Mouse (Mus musculus) liver, embryonic 11.5 days (tissue): ENCODE measurements at regions not wholly inside any gene's neighbourhood (a gene's known extent, or its start where the extent isn't known, plus 50 kb on each side); places are given as distances from the start of the nearest gene placed in this dataset.

Source experiments
- ATAC-seq: fragments of 200-750 bp; cut with Nextera tagmentation; replicated peaks from 2 replicates; pipeline ENCODE4 v1.8.0; 2017; ENCODE audit warnings: moderate number of reproducible peaks, mild to moderate bottlenecking, moderate TSS enrichment, moderate library complexity; ENCODE audit not compliant: low FRiP score
- DNase-seq: peaks from one replicate; pipeline ENCODE4 v3.0.0-alpha.2; 2017; ENCODE audit warnings: low spot score
- H3K27ac ChIP-seq: fragments of 300-500 bp; sonication (generic); 2 replicates; pipeline ENCODE4 v1.5.1; 2014; ENCODE audit warnings: mild to moderate bottlenecking, low read depth, low read length, control low read depth
- H3K27me3 ChIP-seq: fragments of 300-500 bp; sonication (generic); replicated peaks from 2 replicates; pipeline ENCODE4 v1.6.1; 2014; ENCODE audit warnings: low read length, mixed read lengths; ENCODE audit not compliant: control insufficient read depth, insufficient read depth
- H3K36me3 ChIP-seq: fragments of 300-500 bp; sonication (generic); 2 replicates; pipeline ENCODE4 v1.6.1; 2014; ENCODE audit warnings: mild to moderate bottlenecking, low read length, moderate library complexity, mixed read lengths; ENCODE audit not compliant: control insufficient read depth, insufficient read depth
- H3K4me1 ChIP-seq: fragments of 300-500 bp; sonication (generic); replicated peaks from 2 replicates; pipeline ENCODE4 v1.6.1; 2014; ENCODE audit warnings: low read length, mixed read lengths; ENCODE audit not compliant: control insufficient read depth, insufficient read depth
- H3K4me2 ChIP-seq: fragments of 300-500 bp; sonication (generic); 2 replicates; pipeline ENCODE4 v1.6.1; 2014; ENCODE audit warnings: mild to moderate bottlenecking, control low read depth, moderate library complexity
- H3K4me3 ChIP-seq: fragments of 300-500 bp; sonication (generic); 2 replicates; pipeline ENCODE4 v1.5.1; 2014; ENCODE audit warnings: low read depth, low read length, control low read depth
- H3K9ac ChIP-seq: fragments of 300-500 bp; sonication (generic); 2 replicates; pipeline ENCODE4 v1.6.1; 2014; ENCODE audit warnings: low read depth, low read length, control low read depth
- H3K9me3 ChIP-seq: fragments of 300-500 bp; sonication (generic); 2 replicates; pipeline ENCODE4 v1.6.1; 2016; ENCODE audit warnings: low read length, inconsistent platforms, mixed read lengths; ENCODE audit not compliant: control insufficient read depth
- WGBS: fragments of 180-500 bp; shearing (Covaris S2); extraction: QIAGEN DNeasy Blood & Tissue Kit; methylation state at CpG from one replicate; pipeline ENCODE4 v1.1.7; 2014; 5-methylcytosine and 5-hydroxymethylcytosine counted together

DNA sequence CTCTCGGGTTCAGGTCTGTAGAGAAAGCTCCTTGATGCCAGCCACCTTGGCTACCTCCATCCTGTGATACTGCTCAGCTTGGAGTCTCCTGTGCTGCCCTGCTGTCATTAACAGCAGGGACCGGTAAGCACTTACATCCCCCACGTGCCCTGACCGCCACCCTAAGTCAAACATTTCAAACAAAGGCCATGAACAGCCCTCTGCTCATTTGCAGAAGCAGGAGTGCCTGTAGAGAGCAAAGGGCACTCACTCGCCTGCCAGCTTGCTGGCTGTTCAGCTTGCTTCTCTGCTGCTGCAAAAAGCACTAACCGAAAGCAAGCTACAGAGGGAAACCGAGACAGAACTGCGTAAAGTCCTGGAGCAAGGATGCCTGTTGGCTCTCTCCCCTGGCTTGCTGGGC lies 61.8 kb upstream of the Thy1 start:
- no peaks in the 10 kb centered on the region for H3K36me3 ChIP-seq
- no peak for DNase-seq
- H3K4me1 ChIP-seq = no peaks in the 10 kb centered on the region
- no peaks in the 10 kb centered on the region for H3K27me3 ChIP-seq
- no peak overlapping the region for H3K4me2 ChIP-seq
- H3K27ac ChIP-seq = no peak overlapping the region
- WGBS = 45% methylated on average over 8 of the region's 8 CpGs
- no peak for ATAC-seq
- no peak overlapping the region for H3K9ac ChIP-seq
- H3K9me3 ChIP-seq = no peaks in the 10 kb centered on the region
- H3K4me3 ChIP-seq = no peak overlapping the region

- H3K4me1 ChIP-seq = no peaks in the 10 kb centered on the region
- H3K27ac ChIP-seq = no peak overlapping the region
- ATAC-seq (no peak), DNase-seq (no peak)
- H3K9me3 ChIP-seq = no peaks in the 10 kb centered on the region
- WGBS = 46% methylated on average over 5 of the region's 5 CpGs
- no peaks in the 10 kb centered on the region for H3K36me3 ChIP-seq
- no peak overlapping the region for H3K4me3 ChIP-seq
- no peaks in the 10 kb centered on the region for H3K27me3 ChIP-seq
- H3K9ac ChIP-seq = no peak overlapping the region
- no peak overlapping the region for H3K4me2 ChIP-seq
Observed at GRCm38 (mm10) chr9:43982359-43982889, 60.8 kb upstream of the Thy1 start.

DNA sequence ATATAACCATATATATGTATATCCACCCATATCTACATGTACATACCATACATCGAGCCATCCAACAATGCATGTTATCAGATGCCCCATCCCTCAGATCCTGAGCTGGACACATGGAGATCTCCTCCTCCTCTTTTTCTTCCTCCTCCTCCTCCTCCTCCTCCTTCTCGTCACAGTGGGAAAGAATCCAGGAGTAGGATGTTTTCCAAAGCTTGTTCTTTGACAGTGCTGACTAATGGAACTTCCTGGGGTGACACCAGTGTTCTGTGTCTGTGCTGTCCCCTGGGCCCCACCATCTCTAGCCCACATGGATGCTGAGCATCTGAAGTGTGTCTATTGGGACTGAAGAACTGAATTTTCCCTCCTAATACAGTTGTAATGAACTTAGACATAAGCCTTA lies 60.0 kb upstream of the Thy1 start:
- no peaks in the 10 kb centered on the region for H3K27me3 ChIP-seq
- H3K9ac ChIP-seq = no peak overlapping the region
- no peak overlapping the region for H3K4me3 ChIP-seq
- no peaks in the 10 kb centered on the region for H3K36me3 ChIP-seq
- H3K27ac ChIP-seq = no peak overlapping the region
- 69% methylated on average over 2 of the region's 2 CpGs for WGBS
- no peak for ATAC-seq
- no peak for DNase-seq
- H3K9me3 ChIP-seq = no peaks in the 10 kb centered on the region
- H3K4me1 ChIP-seq = no peaks in the 10 kb centered on the region
- no peak overlapping the region for H3K4me2 ChIP-seq

GRCm38 (mm10) chr9:43984181-43985062 lies 58.8 kb upstream of the Thy1 start:
- ATAC-seq = no peak
- 52% methylated on average over 8 of the region's 8 CpGs for WGBS
- Histone ChIP-seq H3K4me3 (no peak overlapping the region), H3K4me2 (no peak overlapping the region), H3K36me3 (no peaks in the 10 kb centered on the region), H3K9me3 (no peaks in the 10 kb centered on the region), H3K4me1 (no peaks in the 10 kb centered on the region), H3K27ac (no peak overlapping the region), H3K27me3 (no peaks in the 10 kb centered on the region), H3K9ac (no peak overlapping the region)
- peak; percentile 64 for DNase-seq

- ATAC-seq = no peak
- 74% methylated on average over 6 of the region's 6 CpGs for WGBS
- Histone ChIP-seq H3K9me3 (no peaks in the 10 kb centered on the region), H3K36me3 (no peaks in the 10 kb centered on the region), H3K27me3 (no peaks in the 10 kb centered on the region), H3K27ac (no peak overlapping the region), H3K4me1 (no peaks in the 10 kb centered on the region), H3K4me2 (no peak overlapping the region), H3K4me3 (no peak overlapping the region), H3K9ac (no peak overlapping the region)
- no peak for DNase-seq
Observed at GRCm38 (mm10) chr9:43987957-43988356, 55.2 kb upstream of the Thy1 start.

GRCm38 (mm10) chr9:43988981-43989860 lies 54.0 kb upstream of the Thy1 start:
- H3K4me1 ChIP-seq = no peaks in the 10 kb centered on the region
- no peaks in the 10 kb centered on the region for H3K36me3 ChIP-seq
- no peaks in the 10 kb centered on the region for H3K9me3 ChIP-seq
- H3K27ac ChIP-seq = no peak overlapping the region
- ATAC-seq (no peak), DNase-seq (no peak)
- H3K4me3 ChIP-seq = no peak overlapping the region
- no peak overlapping the region for H3K4me2 ChIP-seq
- 46% methylated on average over 13 of the region's 13 CpGs for WGBS
- no peak overlapping the region for H3K9ac ChIP-seq
- no peaks in the 10 kb centered on the region for H3K27me3 ChIP-seq

DNA sequence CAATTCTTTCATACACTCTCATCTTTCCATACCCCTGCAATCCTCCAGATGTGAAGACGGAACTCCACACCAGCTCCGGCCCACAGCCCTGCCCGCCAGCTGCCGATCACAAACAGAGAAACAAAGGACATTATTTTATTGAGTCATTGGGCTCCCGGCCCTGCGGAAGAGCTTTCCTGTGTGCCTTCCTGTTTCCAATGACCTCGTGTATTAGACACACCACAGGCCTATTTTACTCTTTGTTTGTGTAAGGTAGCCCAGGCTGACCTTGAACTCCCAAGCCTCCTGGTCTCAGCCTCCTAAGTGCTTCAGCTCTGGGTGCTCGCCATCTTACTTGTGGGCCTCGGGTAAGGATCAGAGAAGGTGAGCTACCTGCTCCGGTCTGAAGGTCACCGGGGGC lies 53.1 kb upstream of the Thy1 start:
- ATAC-seq (no peak), DNase-seq (no peak)
- 67% methylated on average over 11 of the region's 11 CpGs for WGBS
- Histone ChIP-seq H3K9ac (no peak overlapping the region), H3K27me3 (no peaks in the 10 kb centered on the region), H3K9me3 (no peaks in the 10 kb centered on the region), H3K36me3 (no peaks in the 10 kb centered on the region), H3K4me1 (no peaks in the 10 kb centered on the region), H3K4me2 (no peak overlapping the region), H3K27ac (no peak overlapping the region), H3K4me3 (no peak overlapping the region)

DNA sequence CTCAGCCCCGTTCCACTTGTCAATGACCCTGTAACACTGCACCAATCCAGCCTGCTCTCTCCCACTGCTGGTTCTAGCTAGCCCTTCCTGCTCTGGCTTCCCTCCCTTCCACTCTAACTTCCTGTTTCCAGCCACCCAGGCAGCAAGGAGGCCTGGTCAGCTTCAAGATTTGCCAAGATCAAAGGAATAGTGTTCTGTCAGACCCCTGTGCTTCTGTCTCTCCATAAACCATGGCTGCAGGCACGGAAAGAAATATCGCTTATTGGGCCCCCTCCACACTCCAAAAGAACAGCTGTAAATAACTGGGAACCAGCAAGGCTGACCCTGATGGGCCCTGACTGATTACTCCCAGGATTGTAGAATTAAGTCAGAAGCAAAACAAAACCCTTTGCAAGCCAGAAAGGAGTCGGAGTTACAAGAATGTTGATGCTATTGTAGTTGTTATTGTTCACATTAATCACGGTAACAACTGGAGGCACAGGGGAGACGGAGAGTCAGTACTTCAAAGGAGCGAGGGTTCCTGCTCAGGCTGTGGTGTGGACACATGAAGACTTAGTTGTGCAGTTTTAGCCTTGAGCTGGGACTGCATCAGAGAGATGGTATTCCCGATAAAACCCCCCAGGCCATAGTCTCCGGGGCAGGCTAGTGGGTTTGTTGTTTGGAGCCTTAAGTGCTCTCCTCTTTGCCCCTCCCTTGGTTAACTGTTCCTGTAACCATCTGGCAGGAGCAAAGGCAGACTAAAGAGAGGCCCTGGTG lies 49.8 kb upstream of the Thy1 start:
- no peaks in the 10 kb centered on the region for H3K9me3 ChIP-seq
- 34% methylated on average over 9 of the region's 9 CpGs for WGBS
- DNase-seq (no peak), ATAC-seq (no peak)
- no peaks in the 10 kb centered on the region for H3K36me3 ChIP-seq
- no peaks in the 10 kb centered on the region for H3K4me1 ChIP-seq
- H3K4me3 ChIP-seq = no peak overlapping the region
- peak overlapping the region; percentile 40 for H3K27ac ChIP-seq
- H3K27me3 ChIP-seq = no peaks in the 10 kb centered on the region
- no peak overlapping the region for H3K4me2 ChIP-seq
- no peak overlapping the region for H3K9ac ChIP-seq
